Mouse (Mus musculus) C2C12 (cell line): Measurements from ENCODE around the gene 4930568D16Rik.

Source experiments
- CEBPB ChIP-seq: IDR thresholded peaks from one replicate; pipeline ENCODE4 v1.6.1; 2011; ENCODE audit warnings: low read depth, mild to moderate bottlenecking, control low read depth, moderate library complexity
- CTCF ChIP-seq: IDR thresholded peaks from one replicate; pipeline ENCODE4 v1.5.1; 2011; ENCODE audit not compliant: control insufficient read depth, insufficient read depth, insufficient read length
- MAX ChIP-seq: IDR thresholded peaks from one replicate; pipeline ENCODE4 v1.6.1; 2011; ENCODE audit warnings: mild to moderate bottlenecking, control low read depth
- USF1 ChIP-seq: IDR thresholded peaks from one replicate; pipeline ENCODE4 v1.6.1; 2011; ENCODE audit warnings: low read depth, mild to moderate bottlenecking, control low read depth, moderate library complexity

DNA sequence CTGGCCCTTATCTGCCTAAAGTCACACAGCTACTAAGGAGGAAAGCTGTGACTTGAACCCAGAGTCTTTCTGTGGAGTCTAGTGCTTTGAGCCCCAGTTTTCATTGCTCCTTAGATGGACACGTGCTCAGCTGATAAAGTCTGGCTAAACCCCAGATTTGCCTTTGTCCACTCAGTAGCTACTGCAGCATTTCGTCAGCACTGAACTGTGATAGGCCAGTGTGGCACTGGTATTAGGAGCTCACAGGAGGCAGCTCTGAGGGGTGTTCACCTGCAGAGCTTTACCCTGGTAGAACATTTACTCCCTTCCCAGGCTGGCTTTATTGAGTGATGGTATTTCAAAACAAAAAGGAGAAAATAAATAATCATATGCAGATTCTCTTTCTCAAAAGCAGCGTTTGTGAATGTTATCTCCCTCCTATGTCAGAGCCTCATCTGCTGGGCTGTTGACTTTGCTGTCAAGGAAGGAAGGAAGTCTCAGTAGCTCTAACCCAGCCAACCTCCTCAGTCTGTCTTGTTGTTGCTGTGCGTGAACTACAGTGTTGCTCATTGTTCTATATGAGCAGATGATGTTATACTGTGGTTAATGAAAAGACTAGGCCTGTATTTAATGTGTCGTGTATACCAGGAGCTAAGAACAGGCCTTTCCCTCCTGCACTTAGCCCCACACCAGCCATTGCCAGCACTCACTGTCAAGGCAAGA lies 41.0 kb upstream of the 4930568D16Rik start:
- TF ChIP-seq CTCF (no peak), CEBPB (no peak), USF1 (no peak), MAX (no peak)
